Mouse (Mus musculus) bone marrow macrophage, adult 2 months (primary cell): Measurements from ENCODE around the gene Usp44.

ENCODE experiments used
- CTCF ChIP-seq: IDR thresholded peaks from 2 replicates; pipeline ENCODE4 v1.5.1; 2012; ENCODE audit warnings: low read depth, mild to moderate bottlenecking, low read length, moderate library complexity
- POLR2A ChIP-seq: IDR thresholded peaks from 2 replicates; pipeline ENCODE4 v1.6.1; 2012; ENCODE audit warnings: mild to moderate bottlenecking, low read depth, low read length, borderline replicate concordance

- TF ChIP-seq CTCF (peak; percentile 86), POLR2A (no peak)
These were observed 18.5 kb upstream of the Usp44 start for GRCm38 (mm10) chr10:93812774-93813415.
